Mouse (Mus musculus) bone marrow macrophage, adult 2 months (primary cell): Measurements from ENCODE around the gene Usp32.

ENCODE experiments used
- CTCF ChIP-seq: IDR thresholded peaks from 2 replicates; pipeline ENCODE4 v1.5.1; 2012; ENCODE audit warnings: low read depth, mild to moderate bottlenecking, low read length, moderate library complexity
- POLR2A ChIP-seq: IDR thresholded peaks from 2 replicates; pipeline ENCODE4 v1.6.1; 2012; ENCODE audit warnings: mild to moderate bottlenecking, low read depth, low read length, borderline replicate concordance

DNA sequence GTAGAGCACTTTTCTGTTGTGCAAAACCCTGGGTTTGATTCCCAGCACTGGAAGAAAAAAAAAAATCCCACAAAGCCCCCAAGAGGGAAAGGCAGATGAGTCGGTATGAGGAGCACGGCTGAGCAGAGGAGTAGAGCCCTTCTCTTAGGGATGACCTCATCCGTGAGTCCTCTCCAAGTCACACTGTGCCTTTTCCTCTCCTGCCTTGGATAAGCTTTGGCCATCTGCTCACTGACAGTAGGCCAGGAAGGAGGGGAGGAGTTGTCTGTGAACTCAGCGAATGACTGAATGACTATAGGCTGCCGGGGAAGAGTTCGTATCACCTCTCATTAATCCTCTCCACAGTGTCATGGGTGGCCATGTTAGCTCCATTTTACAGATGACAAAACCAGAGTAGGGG lies 179.2 kb downstream of the Usp32 start:
- TF ChIP-seq CTCF (no peak), POLR2A (no peak)
